Mouse (Mus musculus) left cerebral cortex, adult 2 months (tissue): ENCODE measurements at regions not wholly inside any gene's neighbourhood (a gene's known extent, or its start where the extent isn't known, plus 50 kb on each side); places are given as distances from the start of the nearest gene placed in this dataset.

Experiments
- DNase-seq, 2 experiments: peaks; one replicate each; pipeline ENCODE4 v3.0.0; 2021 to 2022; ENCODE audit warnings: low spot score in 2 of 2, mixed read lengths in 1 of 2; ENCODE audit errors: extremely low spot score in 1 of 2
- H3K27ac ChIP-seq: fragments of 200-600 bp; 2 replicates; pipeline ENCODE4 v1.8.1; 2022
- H3K4me3 ChIP-seq: fragments of 200-600 bp; 2 replicates; pipeline ENCODE4 v1.8.1; 2022
- CTCF ChIP-seq: fragments of 200-600 bp; IDR thresholded peaks from 2 replicates; pipeline ENCODE4 v1.8.1; 2022; ENCODE audit warnings: antibody characterized with exemption, mild to moderate bottlenecking, moderate library complexity
- intact Hi-C: fragments of 180-260 bp; cut with DNase I; formaldehyde crosslinking; loops from one replicate; pipeline ENCODE4 v1.15.1; 2025

DNA sequence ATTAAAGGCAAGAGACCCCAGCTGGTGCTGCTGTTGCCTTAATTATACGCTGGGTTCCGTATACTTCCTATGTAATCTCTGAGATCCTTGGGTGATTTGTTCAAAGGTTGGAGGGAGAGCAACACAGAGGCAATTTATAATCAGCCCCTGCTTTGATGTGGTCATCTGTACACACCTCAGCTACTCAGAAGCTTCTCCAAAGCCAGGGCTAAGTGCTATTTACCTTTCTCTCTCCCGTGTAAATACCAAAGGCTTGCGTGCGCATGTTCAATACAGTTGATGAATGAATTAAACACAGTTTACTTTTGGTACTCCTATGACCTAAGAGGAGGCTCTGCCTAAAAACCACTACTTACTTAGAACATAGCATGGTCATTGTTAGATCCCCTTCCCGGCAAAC is 93.8 kb upstream of the Frmd6 start:
- H3K4me3 ChIP-seq, result no peak overlapping the region
- TF ChIP-seq CTCF, result no peak
- no peak for DNase-seq
- no peak overlapping the region for H3K27ac ChIP-seq
- intact Hi-C loops, result no loop called here

DNA sequence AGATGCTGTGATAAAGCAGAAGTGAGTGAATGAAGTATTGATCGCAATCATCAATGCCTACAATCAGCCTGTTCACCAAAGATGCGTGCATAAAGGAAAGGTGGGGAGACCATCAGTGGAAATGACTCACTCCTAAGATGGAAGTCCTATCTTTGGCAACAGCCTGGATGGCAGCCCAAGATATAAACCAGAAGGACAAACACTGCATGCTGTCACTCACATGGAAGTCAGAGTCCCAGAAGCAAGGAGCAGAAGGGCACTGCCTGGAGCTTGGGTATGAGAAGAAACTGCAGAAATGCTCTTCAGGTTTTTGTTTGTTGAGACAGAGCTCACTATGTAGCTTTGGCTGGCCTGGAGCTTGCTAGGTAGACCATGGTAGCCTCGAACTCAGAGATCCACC is 92.7 kb upstream of the Frmd6 start:
- no peak for TF ChIP-seq CTCF
- no peak for DNase-seq
- H3K27ac ChIP-seq, result no peak overlapping the region
- H3K4me3 ChIP-seq, result no peak overlapping the region
- intact Hi-C loops, result no loop called here

DNA sequence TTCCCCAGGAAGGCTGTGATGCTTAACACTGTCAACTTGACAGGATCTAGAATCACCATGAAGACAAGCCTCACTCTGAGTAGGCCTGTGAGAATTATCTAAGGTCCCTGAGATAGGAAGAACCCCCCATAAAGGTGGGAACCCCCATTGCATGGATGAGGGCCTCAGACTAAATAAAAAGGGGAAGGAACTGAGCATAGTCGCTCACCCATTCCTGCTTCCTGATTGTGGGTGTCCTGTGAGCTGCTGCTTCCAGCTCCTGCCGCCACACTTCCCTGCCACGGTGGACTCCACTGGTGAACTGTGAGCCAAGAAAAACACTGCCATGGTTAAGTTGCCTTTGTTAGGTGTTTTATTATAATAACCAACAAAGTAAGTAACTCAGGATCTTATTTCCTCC is 86.8 kb upstream of the Frmd6 start:
- DNase-seq, result no peak
- intact Hi-C loops, result no loop called here
- no peak overlapping the region for H3K27ac ChIP-seq
- TF ChIP-seq CTCF, result no peak
- H3K4me3 ChIP-seq, result no peak overlapping the region

DNA sequence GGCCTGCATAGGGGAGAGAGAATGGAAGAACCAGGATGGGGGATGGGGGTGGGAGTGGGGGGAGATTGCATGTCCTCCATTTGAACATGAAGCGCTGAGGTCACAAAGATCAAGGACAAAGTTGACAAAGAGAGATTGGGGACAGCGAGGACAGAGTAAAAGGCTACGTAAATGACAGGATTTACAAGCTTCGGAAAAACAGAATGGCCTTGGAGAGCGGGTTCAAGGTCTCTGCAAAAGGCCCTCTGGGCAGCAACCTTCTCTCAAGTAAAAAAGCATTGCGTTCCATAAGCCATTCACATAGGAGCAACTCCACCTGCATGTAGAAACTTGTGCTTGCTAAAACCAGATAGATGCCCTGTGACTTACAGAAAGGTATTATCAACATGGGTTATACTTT is 86.0 kb upstream of the Frmd6 start:
- intact Hi-C loops, result no loop called here
- no peak for DNase-seq
- Histone ChIP-seq H3K4me3 (no peak overlapping the region), H3K27ac (no peak overlapping the region)
- no peak for TF ChIP-seq CTCF

DNA sequence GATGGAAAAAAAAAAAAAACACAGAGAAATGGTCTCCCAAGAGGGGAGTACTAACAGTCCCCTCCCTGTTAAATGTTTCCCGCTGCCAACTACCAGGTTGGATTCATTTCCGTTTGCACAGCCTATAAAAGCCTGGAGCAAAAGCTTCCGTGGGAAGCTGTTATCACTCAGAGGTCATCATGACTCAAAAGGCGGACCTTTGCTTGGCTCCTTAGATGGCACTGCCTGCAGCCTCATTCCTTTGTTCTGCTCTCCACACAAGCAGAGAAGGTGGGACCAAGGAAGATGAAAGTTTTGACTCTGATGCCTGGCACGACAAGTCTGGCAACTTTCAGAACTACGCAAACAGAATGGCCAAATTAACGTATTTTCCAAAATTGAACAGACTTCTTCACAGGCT is 85.5 kb upstream of the Frmd6 start:
- DNase-seq, result no peak
- intact Hi-C loops, result no loop called here
- no peak overlapping the region for H3K27ac ChIP-seq

DNA sequence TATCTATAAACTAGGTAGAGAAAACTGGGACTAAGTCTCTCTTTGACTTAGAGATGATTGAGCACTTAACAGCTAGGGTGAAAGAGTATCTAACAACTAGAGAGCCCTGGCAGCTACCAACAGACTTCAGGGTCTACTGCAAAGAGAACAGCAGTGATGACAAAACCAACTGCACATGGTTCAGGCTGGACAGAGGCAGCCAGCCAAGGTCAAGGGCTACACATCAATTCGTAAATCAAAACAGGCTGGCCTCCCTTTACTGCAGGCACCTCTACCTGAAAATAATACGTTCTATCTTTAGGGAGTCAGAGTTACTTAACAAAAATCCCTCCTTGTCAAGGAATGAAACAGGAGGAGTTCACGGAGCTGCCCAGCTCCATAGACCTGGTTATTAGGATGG is 82.5 kb upstream of the Frmd6 start:
- H3K27ac ChIP-seq, result no peak overlapping the region
- TF ChIP-seq CTCF, result no peak
- intact Hi-C loops, result no loop called here
- no peak for DNase-seq
- H3K4me3 ChIP-seq, result no peak overlapping the region

More for the DNA sequence above, 85.5 kb upstream of the Frmd6 start:
- no peak overlapping the region for H3K4me3 ChIP-seq
- no peak for TF ChIP-seq CTCF

DNA sequence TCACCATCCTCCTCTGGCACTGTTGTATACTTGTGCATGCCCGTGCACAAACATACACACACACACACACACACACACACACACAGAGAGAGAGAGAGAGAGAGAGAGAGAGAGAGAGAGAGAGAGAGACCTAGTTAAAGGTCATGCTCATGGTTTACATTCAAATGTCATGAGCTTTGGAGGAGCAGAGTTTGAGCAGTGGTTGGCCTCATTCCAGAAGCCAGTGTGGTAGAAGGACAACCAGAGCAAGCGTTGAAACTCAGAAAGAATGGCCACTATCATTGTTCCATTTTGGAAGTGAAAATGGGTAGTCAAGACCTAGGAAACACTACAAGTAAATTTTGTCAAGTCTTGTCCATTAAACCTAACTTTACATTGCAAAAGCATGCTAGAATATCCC is 79.6 kb upstream of the Frmd6 start:
- H3K4me3 ChIP-seq, result no peak overlapping the region
- H3K27ac ChIP-seq, result no peak overlapping the region
- TF ChIP-seq CTCF, result no peak
- intact Hi-C loops, result no loop called here
- DNase-seq, result no peak

DNA sequence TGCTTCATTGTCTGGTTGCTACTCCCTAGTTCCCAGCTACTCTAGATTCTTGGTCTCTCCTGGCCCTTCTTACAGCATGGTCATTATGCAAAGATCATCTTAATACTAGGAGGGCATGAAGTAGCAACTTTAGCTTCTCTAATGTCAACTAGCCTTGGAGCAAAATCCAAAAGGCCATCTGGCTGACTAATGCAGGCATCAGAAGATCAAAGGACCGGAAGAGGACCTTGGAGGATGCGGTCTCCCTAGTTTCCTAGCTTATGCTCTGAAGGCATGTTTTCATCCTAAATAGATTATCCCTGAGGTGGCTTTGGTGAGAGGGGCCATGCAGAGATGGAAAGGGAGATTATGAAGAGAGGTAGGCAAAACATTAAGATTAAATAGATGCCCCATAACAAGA is 75.7 kb upstream of the Frmd6 start:
- intact Hi-C loops, result no loop called here
- TF ChIP-seq CTCF, result no peak
- Histone ChIP-seq H3K4me3 (no peak overlapping the region), H3K27ac (no peak overlapping the region)
- DNase-seq, result no peak

DNA sequence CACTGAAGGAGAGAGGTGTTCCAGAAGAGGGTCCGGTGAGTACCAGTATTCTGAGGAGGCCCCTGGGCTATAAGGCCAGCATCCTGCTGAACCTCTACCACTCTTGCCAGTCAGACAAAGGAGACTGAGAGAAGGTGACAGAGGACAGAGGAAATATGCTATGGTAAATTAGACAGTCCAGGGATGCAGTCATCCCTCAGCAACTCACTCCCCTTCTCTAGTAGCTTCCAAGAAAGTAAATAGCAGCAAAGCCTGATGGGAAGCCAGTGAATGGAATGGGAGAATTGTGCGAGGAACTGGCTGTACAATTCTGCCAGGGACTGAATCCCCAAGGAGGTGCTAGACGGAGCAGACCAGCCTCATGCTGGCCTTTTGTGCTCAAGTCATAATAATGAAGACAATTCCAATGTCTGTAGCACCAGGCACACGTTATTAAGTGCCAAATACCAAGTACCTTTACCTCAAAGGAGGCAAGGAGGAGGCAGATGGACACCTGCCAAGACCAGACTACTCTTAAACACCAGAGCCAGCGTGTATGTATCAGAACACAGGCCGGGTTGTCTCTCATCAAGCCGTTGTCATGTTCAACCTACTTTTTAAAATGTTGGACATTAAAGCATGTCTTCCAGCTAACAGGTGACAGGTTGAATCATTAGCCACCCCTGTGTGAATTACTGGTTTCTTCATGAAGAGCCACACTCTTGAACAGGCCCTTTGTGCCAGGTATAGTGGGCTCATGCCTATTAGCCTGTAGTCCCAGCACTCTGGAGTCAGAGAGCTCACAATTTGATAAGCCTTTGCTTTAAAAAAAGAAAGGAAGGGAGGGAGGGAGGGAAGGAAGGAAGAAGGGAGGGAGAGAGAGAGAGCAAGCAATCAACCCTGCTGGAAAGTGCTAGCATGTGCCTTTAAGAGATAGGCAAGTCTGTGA is 74.4 kb upstream of the Frmd6 start:
- H3K4me3 ChIP-seq, result no peak overlapping the region
- intact Hi-C loops, result no loop called here
- DNase-seq, result no peak
- no peak overlapping the region for H3K27ac ChIP-seq
- TF ChIP-seq CTCF, result no peak

DNA sequence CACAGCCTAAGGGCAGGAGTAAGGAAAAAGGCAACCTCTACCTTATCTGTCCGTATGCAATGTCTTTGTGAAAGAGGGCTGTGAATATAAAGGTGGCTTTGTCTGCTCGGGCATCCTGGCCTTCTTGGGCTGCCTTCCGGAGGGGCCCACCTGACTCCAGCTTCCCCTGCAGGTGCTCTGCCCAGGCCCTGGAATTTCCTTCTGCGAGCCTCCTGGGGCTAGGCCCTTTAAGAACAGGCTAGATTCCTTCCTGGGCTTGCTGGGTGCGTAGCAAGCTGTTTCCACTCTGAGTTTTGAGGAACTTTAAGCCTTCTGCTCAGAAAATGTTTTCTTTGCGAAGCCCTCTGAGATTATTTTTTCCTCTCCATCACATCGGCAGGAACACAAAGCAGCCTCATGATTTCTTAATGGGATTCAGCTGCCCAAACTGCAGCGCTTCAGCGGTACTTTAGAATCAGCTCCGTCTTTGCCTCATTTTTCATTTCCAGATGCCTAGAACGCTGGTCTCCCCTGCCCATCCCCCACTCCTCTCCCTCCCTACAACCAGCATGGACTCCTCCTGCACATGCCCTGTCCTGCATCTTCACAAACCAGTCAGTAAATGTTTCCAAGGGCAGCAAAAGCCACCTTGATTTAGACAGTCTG is 72.9 kb upstream of the Frmd6 start:
- peak in 1 of 2 experiments; percentile 39 for DNase-seq
- Histone ChIP-seq H3K27ac (peak overlapping the region; percentile 58), H3K4me3 (no peak overlapping the region)
- TF ChIP-seq CTCF, result no peak
- intact Hi-C loops, result no loop called here

DNA sequence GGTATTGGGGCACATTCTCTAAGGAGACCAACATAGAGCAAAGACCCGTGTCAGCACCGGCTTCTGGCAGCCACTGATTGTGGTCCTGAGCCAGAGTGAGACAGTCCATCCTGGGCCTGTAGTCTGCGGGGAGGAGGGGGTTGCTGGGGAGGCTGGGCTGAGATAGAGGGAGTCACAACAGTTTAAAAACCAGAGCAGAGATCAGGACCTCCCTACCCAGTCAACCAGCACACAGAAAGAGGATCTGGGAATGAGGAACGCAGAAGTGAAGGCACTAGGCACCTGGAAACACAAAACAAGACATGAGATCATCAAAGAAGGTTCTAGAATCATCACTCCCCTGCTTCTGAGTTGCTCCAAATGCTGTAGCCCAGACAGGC is 72.4 kb upstream of the Frmd6 start:
- no peak for TF ChIP-seq CTCF
- no peak overlapping the region for H3K4me3 ChIP-seq
- no peak for DNase-seq
- H3K27ac ChIP-seq, result peak overlapping the region; percentile 58
- intact Hi-C loops, result no loop called here

DNA sequence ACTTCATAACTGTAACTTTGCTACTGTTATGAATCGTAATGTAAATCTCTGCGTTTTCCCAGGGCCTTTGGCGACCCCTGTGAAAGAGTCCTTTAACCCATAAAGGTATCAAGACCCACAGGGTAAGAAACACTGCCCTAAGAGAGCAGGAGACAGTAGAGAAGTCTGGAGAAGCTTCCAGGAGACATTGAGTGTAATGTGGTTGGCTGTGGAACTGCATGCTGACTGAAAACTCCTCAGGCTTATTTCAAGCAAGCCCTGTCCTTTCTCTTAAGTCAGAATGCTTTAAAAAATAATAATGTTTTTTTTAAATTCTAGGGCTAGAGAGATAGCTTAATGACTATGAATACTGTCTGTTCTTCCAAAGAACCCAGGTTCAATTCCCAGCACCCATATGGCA is 71.9 kb upstream of the Frmd6 start:
- H3K27ac ChIP-seq, result no peak overlapping the region
- DNase-seq, result no peak
- peak; percentile 42 for TF ChIP-seq CTCF
- intact Hi-C loops, result no loop called here
- no peak overlapping the region for H3K4me3 ChIP-seq

DNA sequence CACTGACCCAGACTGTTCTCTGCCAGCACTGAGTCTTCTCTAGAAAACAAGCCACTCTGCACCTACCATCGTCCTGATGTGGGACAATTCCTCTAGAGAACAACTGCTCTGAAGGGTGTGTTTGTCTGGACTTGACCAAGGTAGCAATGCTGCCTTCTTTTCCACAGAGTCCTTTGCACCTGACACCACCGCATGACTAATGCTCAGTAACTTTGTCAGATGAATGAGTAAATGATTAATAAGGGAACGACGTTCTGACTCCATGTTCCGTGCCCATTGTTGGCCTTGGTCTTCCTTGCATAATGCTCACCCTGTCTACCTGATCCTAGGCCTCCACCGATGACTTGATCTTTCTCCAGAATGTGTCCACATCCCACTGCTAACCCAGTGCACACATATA is 67.2 kb upstream of the Frmd6 start:
- Histone ChIP-seq H3K4me3 (no peak overlapping the region), H3K27ac (no peak overlapping the region)
- DNase-seq, result no peak
- no peak for TF ChIP-seq CTCF
- intact Hi-C loops, result no loop called here
